Mouse (Mus musculus) embryo, embryonic 10 days (tissue): ENCODE data around the gene Dguok.

Source experiments
- DNase-seq: peaks from one replicate; pipeline ENCODE4 v3.0.0-alpha.2; 2015; ENCODE audit warnings: low spot score

Gene Dguok

GRCm38 (mm10) chr6:83499078-83499477 lies 7.7 kb downstream of the Dguok start:
- no peak for DNase-seq

- no peak for DNase-seq
These were observed 9.7 kb downstream of the Dguok start for GRCm38 (mm10) chr6:83496753-83497710.

GRCm38 (mm10) chr6:83496009-83496752 lies 10.6 kb downstream of the Dguok start:
- DNase-seq: no peak

- no peak for DNase-seq
These were observed 16.1 kb downstream of the Dguok start for GRCm38 (mm10) chr6:83490622-83491021.

DNA sequence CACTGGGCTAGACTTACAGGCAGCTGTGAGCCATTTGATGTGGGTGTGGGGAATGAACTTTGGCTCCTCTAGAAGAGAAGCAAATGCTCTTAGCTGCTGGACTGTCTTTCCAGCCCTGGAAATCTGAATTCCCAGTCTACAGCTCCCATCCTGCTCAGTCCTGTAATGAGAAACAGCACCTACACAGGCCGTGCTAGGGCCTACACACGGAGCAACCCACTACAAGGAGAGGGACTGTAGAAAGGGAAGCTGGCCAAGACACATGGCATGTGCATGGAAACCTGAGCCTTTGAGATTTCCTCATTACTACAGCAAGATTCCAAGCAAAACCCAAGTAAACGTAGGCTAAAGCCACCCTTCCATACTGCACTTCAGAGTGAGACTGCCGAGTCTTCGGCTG lies 18.6 kb downstream of the Dguok start:
- no peak for DNase-seq

DNA sequence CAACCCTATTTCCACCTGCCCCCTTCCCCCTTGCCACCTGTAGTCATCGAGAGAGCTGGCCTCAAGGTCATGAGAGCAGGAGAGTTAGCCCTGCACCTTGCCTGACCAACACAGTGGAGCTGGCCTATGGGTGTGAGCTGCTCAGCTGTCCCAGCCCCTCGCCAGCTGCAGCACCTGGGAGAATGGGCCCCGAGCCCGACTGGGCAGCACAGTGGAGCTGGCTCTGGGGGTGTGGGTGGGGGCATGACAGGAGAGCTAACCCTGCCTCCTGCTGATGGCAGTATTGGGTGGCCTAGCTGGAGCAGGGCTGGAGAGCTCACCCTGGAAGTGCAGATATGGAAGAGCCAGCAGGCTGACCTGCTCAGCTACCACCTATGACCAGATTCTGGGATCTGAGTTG lies 19.5 kb downstream of the Dguok start:
- no peak for DNase-seq

DNA sequence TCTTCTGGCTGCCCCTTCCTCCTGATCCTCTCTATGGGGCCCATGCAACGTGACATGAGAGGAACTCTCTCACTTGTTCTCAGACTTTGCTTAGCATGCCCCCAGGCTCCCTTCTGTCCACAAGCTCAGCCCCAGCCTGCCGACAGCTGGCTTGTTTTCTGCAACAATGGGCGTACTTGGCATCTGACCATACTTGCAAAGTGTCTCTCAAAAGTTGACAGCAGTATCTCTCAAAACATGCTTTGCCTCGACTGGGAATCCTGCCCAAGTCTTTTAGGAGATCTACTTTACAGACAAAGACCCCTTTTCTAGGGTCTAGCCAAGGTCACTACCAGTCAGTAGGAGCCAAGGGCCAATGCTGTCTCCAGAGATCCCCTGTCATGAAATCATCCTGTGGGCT lies 20.9 kb downstream of the Dguok start:
- DNase-seq: no peak

DNA sequence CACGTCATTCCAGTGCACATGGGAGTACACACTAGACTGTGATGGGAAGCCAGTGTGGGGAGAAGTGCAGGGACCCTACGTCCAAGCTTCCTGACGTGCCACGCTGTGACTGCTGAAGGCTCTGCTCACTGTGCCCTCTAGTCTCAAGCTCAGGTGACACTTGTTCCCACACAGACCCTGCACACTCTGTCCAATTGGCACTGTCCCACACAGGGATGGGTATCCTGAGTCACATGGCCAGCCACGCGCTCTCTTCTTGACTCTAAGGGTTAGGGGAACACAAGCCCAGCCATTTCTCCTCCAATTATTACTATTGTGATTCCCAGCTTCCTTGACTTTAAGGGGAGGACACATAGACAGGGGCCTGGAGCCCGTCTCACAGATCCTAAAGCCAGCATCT lies 23.0 kb downstream of the Dguok start:
- no peak for DNase-seq

DNA sequence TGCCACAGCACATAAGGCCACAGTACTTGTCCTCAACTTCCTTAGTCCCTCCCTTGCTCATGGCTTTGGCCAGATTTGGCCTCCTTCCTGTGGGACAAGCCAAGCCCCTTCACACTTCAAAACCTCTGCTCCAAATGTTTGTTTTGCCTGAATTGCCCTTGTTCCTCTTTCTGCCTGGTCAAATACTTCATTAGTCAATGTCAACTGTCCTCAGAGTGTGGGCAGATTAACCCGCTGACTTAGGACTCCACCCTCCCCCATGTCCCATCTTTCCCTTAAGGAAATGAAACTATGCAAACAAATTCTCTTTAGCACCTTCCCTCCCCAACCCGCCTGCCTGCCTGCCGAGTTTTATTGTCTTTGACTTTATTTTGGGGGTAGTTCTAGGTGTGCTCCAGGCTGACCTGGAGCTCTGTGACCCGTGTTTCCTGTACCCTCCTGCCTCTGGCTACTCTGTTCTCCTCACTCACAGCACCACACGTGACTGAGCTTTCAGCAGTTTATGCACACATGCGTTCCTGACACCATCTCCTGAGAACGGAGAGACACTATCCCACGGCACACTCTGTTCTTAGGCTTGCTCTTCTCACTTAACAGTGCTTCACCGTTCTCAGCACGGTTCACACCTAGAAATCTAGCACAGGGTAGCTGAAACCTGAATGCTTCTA lies 24.2 kb downstream of the Dguok start:
- DNase-seq: no peak

GRCm38 (mm10) chr6:83480019-83480655 lies 26.6 kb downstream of the Dguok start:
- no peak for DNase-seq

- no peak for DNase-seq
These were observed 27.6 kb downstream of the Dguok start for GRCm38 (mm10) chr6:83479193-83479592.

GRCm38 (mm10) chr6:83478628-83479027 lies 28.1 kb downstream of the Dguok start:
- no peak for DNase-seq

GRCm38 (mm10) chr6:83478217-83478616 lies 28.6 kb downstream of the Dguok start:
- DNase-seq: no peak

GRCm38 (mm10) chr6:83475431-83475830 lies 31.3 kb downstream of the Dguok start:
- DNase-seq: no peak

DNA sequence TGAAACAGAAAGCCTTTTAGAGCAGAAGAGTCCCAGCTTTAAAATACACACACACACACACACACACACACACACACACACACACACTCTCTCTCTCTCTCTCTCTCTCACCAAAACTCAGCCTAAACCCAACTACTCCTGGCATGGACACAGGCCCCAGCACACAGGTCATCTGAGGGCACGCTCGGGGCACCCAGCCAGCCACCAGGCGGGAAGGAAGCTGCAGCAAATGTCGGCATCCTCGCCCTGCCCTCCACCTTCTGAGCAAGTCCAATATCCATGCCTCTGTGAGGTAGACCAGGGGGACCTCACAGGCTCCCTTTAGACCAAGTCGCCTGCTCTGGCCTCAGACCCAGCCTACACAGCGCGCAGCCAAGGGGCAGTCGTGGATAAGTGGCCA lies 33.5 kb downstream of the Dguok start:
- DNase-seq: no peak

DNA sequence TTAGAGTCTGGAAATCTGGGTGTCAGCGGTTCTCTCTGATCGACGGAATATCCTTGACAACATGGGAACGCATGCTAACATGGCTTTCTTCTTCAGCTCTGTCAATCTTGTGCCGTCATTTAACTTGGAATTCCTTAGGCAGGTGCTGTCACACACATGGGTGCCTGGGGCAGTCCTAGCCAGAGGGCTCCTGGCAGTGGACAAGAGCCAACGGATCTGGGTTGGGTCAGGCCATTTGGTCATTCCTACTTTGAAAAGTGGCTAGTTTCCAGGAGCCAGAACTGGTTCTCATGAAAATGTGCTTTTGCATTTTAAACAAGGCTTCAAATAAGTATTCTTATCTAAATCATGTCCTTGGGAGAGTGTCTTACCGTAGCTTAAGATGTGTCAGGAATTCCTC lies 35.0 kb downstream of the Dguok start:
- no peak for DNase-seq

GRCm38 (mm10) chr6:83464011-83464410 lies 42.8 kb downstream of the Dguok start:
- no peak for DNase-seq

- no peak for DNase-seq
These were observed 47.6 kb downstream of the Dguok start, which contains the start of gene Tet3 for GRCm38 (mm10) chr6:83459034-83459644. Tet3 (minus strand) TSS chr6:83459084.

- peak; percentile 59 for DNase-seq
These were observed 49.6 kb downstream of the Dguok start for GRCm38 (mm10) chr6:83456984-83457810.

DNA sequence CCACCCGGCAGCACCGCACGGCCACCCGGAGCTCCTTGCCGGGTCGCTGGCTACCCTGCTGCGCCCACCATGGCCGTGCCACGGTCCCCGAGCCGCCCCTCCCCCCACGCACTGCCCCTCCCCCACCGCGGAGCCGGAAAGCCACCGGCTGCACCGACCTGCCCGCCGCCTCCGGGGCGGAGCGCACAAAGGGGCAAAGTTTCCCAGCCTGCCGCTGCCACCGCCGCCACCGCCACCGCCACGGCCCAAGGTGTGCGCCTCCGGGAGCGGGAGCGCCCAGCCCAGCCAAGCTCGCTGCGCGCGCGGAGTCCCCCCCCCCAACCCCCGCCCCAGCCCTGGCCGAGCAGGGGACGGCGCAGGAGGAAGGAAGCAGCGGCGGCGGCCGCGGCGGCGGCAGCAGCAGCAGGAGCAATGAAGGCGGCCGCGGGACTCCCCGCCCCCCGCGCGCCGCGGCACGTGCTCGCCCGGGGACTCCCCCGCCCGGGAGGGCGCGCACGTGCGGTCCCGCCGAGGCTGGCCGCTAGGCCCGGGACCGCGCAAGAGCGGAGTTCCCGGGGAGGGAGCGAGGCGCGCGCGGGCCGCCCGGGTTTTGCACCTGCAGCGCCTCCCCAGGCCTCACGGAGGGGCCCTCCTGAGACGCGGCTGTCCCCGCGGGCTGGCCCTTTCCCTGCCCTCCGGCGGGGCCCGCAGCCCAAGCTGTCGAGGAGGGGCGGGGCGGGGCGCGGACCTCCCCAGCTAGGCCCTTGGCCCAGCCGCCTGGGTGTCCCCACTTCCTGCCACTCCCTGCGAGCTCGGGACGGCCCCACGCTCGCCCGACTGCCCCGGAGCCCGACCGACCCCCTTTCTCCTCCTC lies 50.4 kb downstream of the Dguok start:
- DNase-seq: peak; percentile 65
